Mouse (Mus musculus) megakaryocyte, embryonic 14.5 days (primary cell): Measurements from ENCODE around the gene Sri.

Experiments used
- FLI1 ChIP-seq: IDR thresholded peaks from 2 replicates; pipeline ENCODE4 v1.6.1; 2012; ENCODE audit warnings: low read length, inconsistent platforms, mixed read lengths
- GATA1 ChIP-seq: IDR thresholded peaks from 3 replicates; pipeline ENCODE4 v1.6.1; 2012; ENCODE audit warnings: mixed read lengths, low read length, inconsistent platforms, borderline replicate concordance

DNA sequence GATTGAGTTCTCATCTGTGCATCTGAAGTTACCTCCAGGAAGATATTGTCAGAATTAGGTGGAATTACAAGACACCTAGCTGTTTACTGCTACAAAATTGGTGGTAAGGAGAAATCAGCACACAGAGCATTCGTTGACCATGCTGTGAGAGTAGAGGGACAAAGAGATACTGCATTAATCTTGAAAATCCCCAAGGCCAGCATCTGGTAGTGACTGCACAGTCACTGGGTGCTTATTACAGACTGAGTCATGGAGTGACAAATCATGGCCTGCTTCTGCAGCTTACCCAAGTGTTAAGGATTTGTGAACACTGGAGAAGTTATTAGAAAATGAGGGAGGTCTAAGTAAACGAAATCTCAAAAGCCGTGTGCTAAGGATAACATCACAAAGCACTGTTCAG lies 32.6 kb upstream of the Sri start:
- no peak for TF ChIP-seq GATA1
- TF ChIP-seq FLI1 = no peak
